Mouse (Mus musculus) brain, embryonic 14.5 days (tissue): ENCODE measurements around the gene Pla2g4b. TPM values are rescaled to one million over a fixed set of nuclear protein-coding genes. Genes with fewer than 3 reads are reported as not detected.

Experiments
- DNase-seq: peaks from one replicate; pipeline ENCODE4 v3.0.0-alpha.2; 2011; ENCODE audit warnings: low read depth
- CTCF ChIP-seq: fragments of 200-500 bp; IDR thresholded peaks from 2 replicates; pipeline ENCODE4 v1.5.1; 2012; ENCODE audit warnings: inconsistent platforms, mild to moderate bottlenecking, moderate library complexity, borderline replicate concordance; ENCODE audit not compliant: insufficient read depth, insufficient read length; ENCODE audit errors: extremely low read depth
- POLR2A ChIP-seq: fragments of 200-500 bp; IDR thresholded peaks from 2 replicates; pipeline ENCODE4 v1.6.1; 2012; ENCODE audit warnings: mild to moderate bottlenecking, inconsistent platforms, borderline replicate concordance; ENCODE audit not compliant: poor library complexity, insufficient read depth, insufficient read length, severe bottlenecking; ENCODE audit errors: extremely low read depth
- polyA plus RNA-seq: library from polyadenylated mRNA; depleted of rRNA; stranded (reverse); fragments of >200 nt; gene quantifications from 2 replicates; pipeline ENCODE4 v1.2.3, GENCODE M21; 2012; rRNA removed

Pla2g4b gene
- 26.3 and 28.7 TPM in 2 replicates for polyA plus RNA-seq

DNA sequence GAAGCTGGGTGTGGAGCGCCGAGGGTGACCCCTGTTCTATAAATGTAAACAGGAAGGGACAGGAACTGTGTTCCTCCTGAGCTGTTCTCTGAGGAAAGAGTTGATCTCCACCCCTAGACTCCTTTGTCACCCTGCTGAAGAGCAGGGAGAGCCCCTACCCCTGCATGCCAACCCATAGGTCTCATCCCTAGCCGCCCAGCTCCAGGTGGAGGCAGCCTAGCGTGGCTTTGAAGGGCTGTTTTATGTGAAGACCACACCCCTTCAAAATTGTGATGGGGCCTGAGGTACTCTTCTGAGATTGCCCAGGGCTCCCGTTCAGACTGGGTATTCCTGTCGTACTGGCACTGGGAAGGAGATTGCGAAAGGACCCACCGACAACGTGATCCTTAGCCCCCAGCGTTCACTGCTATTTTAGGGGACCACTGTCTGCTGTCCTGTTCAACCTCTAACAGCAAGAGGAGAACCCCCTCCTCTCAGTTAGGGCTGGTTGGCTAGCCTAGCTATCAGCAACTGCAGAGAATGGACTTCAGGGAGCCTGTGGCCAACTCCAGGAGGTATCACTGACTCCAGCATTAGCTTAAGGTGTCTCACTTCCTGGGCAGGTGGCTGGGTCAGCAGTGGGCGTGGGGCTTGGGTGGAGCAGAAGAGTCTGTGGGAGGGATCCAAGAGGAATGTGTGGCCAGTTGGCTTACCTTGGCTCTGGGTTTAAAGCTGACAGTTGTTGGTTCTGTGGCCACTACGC lies at the start of gene Pla2g4b:
Pla2g4b (plus strand) TSS at position 692 of the 742 bp plus-strand sequence.
- DNase-seq: no peak
- no peak for TF ChIP-seq CTCF
- no peak for TF ChIP-seq POLR2A

- TF ChIP-seq CTCF (no peak), POLR2A (no peak)
- no peak for DNase-seq
Measured at GRCm38 (mm10) chr2:119985871-119986270, 47.3 kb upstream of the Pla2g4b start.

DNA sequence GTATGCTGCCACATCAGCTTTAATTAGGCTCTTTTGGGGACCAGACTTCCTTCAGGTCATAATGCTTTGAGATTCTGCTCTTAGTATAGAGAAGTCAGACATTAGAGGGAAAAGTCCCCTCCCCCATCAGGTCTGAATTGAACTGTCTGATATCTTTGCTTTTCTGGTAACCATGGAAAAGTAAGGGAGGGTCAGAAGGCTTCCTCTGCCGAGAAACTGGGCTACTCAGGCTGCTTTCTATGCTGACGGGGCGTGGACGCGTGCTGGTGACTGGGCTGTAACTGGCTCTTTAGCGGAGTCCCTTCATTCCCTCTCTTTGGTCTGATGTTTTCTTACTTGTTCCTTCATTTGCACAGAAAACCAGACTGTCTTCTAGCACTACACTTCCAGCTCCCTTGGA lies 46.8 kb upstream of the Pla2g4b start:
- TF ChIP-seq CTCF (no peak), POLR2A (no peak)
- DNase-seq: no peak

DNA sequence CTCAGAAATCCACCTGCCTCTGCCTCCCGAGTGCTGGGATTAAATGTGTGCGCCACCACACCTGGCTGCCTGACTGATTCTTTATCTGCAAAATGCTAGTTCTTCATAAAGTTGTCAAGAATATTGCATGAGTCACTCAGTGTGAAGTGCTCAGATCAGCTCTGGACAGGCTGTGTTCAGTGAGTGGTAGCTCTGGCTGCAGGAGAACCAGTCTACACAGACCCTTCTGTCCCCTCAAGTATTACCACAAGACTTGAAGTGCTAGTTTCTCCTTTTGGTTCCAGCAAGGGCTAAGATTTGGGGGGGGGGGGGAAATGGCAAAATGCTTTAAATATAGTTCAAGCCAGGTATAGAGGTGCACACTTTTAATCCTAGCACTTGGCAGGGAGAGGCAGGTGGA lies 45.8 kb upstream of the Pla2g4b start:
- no peak for DNase-seq
- TF ChIP-seq CTCF (no peak), POLR2A (no peak)

DNA sequence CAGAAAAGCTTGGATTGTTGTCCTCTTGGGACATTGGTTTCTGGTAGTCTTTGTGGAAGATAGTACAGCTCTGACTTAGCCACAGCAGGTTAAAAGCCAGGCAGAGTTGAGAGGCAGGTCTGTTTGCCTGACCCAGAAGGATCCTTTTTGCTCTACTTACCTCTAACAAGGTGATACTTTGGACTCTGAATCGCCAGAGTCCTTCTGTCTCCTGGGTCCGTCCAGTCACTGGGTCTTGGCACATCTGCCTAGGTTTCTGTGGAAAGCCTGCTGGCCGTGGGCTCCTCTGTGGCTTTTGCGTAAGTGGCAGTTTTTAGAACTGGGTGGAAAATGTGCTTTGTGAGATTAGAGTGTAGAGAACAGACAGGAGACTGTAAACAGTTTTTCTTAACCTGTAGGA lies 44.3 kb upstream of the Pla2g4b start:
- no peak for DNase-seq
- TF ChIP-seq CTCF (no peak), POLR2A (no peak)

DNA sequence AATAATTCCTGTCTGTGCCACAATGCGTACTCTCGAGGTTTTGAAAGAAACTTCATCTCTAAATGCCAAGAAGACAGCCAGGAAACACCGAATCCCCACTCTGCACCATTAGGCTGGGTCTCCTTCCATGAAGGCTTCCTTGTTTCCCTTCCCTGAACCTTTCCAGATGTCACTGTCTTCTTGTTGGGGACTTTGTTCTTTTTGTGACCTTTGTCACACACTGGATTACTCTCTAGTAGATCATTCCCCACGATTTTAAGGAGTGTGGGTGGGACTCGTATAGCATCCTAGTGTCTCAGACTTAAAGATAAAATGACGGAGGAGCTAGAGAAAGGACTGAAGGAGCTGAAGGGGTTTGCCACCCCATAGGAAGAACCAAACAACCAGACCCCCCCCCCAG lies 42.3 kb upstream of the Pla2g4b start:
- DNase-seq: no peak
- TF ChIP-seq POLR2A (no peak), CTCF (no peak)

DNA sequence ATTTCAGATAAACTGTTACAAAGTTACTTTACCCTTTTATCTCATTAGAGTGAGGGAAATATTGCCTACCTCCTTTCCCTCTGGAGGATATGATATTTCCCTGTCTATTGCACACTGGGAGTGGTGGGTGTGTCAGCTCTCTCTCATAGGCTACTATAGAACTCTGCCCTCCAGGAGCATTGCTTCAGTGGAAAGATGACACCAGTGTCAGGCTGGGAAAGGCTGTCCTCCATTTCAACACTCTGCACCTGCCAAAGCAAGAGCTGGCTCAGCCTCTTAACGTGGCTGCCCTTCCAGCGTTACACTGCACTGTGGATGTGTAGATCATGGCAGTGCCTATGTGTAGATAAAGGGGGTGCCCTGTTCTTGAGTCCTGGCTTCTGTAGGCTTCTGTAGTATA lies 40.9 kb upstream of the Pla2g4b start:
- DNase-seq: no peak
- no peak for TF ChIP-seq CTCF
- TF ChIP-seq POLR2A: no peak

GRCm38 (mm10) chr2:119993515-119993914 lies 39.7 kb upstream of the Pla2g4b start:
- DNase-seq: no peak
- TF ChIP-seq POLR2A: no peak

GRCm38 (mm10) chr2:119994839-119995238 lies 38.4 kb upstream of the Pla2g4b start:
- no peak for DNase-seq
- TF ChIP-seq CTCF (no peak), POLR2A (no peak)

GRCm38 (mm10) chr2:119995391-119996281 lies 37.6 kb upstream of the Pla2g4b start:
- peak; percentile 27 for DNase-seq
- no peak for TF ChIP-seq CTCF
- TF ChIP-seq POLR2A: no peak

GRCm38 (mm10) chr2:119997354-119997753 lies 35.9 kb upstream of the Pla2g4b start:
- no peak for DNase-seq
- TF ChIP-seq CTCF: no peak
- no peak for TF ChIP-seq POLR2A
